Mouse (Mus musculus): ENCODE measurements around the gene Pcid2. TPM values are rescaled to one million over a fixed set of nuclear protein-coding genes. Genes with fewer than 3 reads are reported as not detected.
"Not testable (repeated sequence)": the region's sequence is repeated elsewhere in the genome, so short reads cannot be mapped to it uniquely, and the experiment has no call there.

Gene Pcid2
- polyA plus RNA-seq (2015; fragmentation: Nextera tagmentation; extraction: Ambion mirVana): 49.8 and 52.5 TPM in 2 replicates

- WGBS: under 1% methylated on average over 59 of the region's 87 CpGs
- H3K4me1 ChIP-seq: peaks cover 33% of the 10 kb centered on the region
Observed at GRCm38 (mm10) chr8:13105087-13105881, at the start of gene Pcid2, which contains the start of gene Cul4a. Gene Pcid2, minus strand, starts transcription at chr8:13105459. Gene Cul4a, plus strand, starts transcription at chr8:13105621.

GRCm38 (mm10) chr8:13154099-13154498, 48.8 kb upstream of the Pcid2 start:
- no peak overlapping the region for H3K27ac ChIP-seq
- no peak for ATAC-seq
- H3K9ac ChIP-seq: no peak overlapping the region
- H3K4me3 ChIP-seq: no peak overlapping the region
- H3K4me1 ChIP-seq: peaks cover 4% of the 10 kb centered on the region
- WGBS: 86% methylated on average over 9 of the region's 9 CpGs
- no peaks in the 10 kb centered on the region for H3K9me3 ChIP-seq (replicated peaks)
- H3K4me2 ChIP-seq: no peak overlapping the region
- no peaks in the 10 kb centered on the region for H3K27me3 ChIP-seq
- H3K36me3 ChIP-seq (ENCODE audit: poor library complexity, severe bottlenecking): peaks cover 24% of the 10 kb centered on the region

More at GRCm38 (mm10) chr8:13105087-13105881, at the start of gene Pcid2, which contains the start of gene Cul4a:
- Histone ChIP-seq H3K4me2 (peak within 1 kb of the TSS; percentile 96), H3K27me3 (no peaks in the 10 kb centered on the region), H3K36me3 (ENCODE audit: poor library complexity, severe bottlenecking) (peaks cover 16% of the 10 kb centered on the region; the same call in 1 of the 2 replicates), H3K27ac (peak within 1 kb of the TSS; percentile 94), H3K9ac (peak within 1 kb of the TSS; percentile 95), H3K4me3 (peak within 1 kb of the TSS; percentile 94), H3K9me3 (replicated peaks) (no peaks in the 10 kb centered on the region)
- ATAC-seq: peak; percentile 96

GRCm38 (mm10) chr8:13150929-13151328, 45.7 kb upstream of the Pcid2 start:
- Histone ChIP-seq H3K27me3 (no peaks in the 10 kb centered on the region), H3K4me2 (no peak overlapping the region), H3K36me3 (ENCODE audit: poor library complexity, severe bottlenecking) (peaks cover 52% of the 10 kb centered on the region), H3K4me3 (no peak overlapping the region), H3K27ac (no peak overlapping the region), H3K4me1 (no peaks in the 10 kb centered on the region), H3K9ac (no peak overlapping the region), H3K9me3 (replicated peaks) (no peaks in the 10 kb centered on the region)
- no peak for ATAC-seq
- WGBS: 78% methylated on average over 2 of the region's 2 CpGs

GRCm38 (mm10) chr8:13149866-13150265, 44.6 kb upstream of the Pcid2 start:
- Histone ChIP-seq H3K9ac (no peak overlapping the region), H3K9me3 (replicated peaks) (no peaks in the 10 kb centered on the region), H3K4me3 (no peak overlapping the region), H3K4me1 (no peaks in the 10 kb centered on the region), H3K27ac (no peak overlapping the region), H3K36me3 (ENCODE audit: poor library complexity, severe bottlenecking) (peaks cover 63% of the 10 kb centered on the region), H3K27me3 (no peaks in the 10 kb centered on the region), H3K4me2 (no peak overlapping the region)
- no peak for ATAC-seq
- 72% methylated on average over 5 of the region's 5 CpGs for WGBS

GRCm38 (mm10) chr8:13149287-13149686, 44.0 kb upstream of the Pcid2 start:
- Histone ChIP-seq H3K27me3 (no peaks in the 10 kb centered on the region), H3K9ac (no peak overlapping the region), H3K9me3 (replicated peaks) (no peaks in the 10 kb centered on the region), H3K36me3 (ENCODE audit: poor library complexity, severe bottlenecking) (peaks cover 67% of the 10 kb centered on the region), H3K27ac (no peak overlapping the region), H3K4me3 (no peak overlapping the region), H3K4me1 (no peaks in the 10 kb centered on the region), H3K4me2 (no peak overlapping the region)
- ATAC-seq: no peak
- 96% methylated on average over 2 of the region's 2 CpGs for WGBS

GRCm38 (mm10) chr8:13148476-13148875, 43.2 kb upstream of the Pcid2 start:
- H3K4me1 ChIP-seq: no peaks in the 10 kb centered on the region
- no peaks in the 10 kb centered on the region for H3K9me3 ChIP-seq (replicated peaks)
- H3K4me2 ChIP-seq: no peak overlapping the region
- H3K27me3 ChIP-seq: no peaks in the 10 kb centered on the region
- H3K9ac ChIP-seq: no peak overlapping the region
- H3K4me3 ChIP-seq: no peak overlapping the region
- peaks cover 68% of the 10 kb centered on the region for H3K36me3 ChIP-seq (ENCODE audit: poor library complexity, severe bottlenecking)
- H3K27ac ChIP-seq: no peak overlapping the region
- 90% methylated on average over 2 of the region's 2 CpGs for WGBS
- ATAC-seq: no peak

- WGBS: 93% methylated on average over 5 of the region's 5 CpGs
- H3K4me1 ChIP-seq: no peaks in the 10 kb centered on the region
- ATAC-seq: no peak
- H3K36me3 ChIP-seq (ENCODE audit: poor library complexity, severe bottlenecking): peaks cover 98% of the 10 kb centered on the region
- no peaks in the 10 kb centered on the region for H3K9me3 ChIP-seq (replicated peaks)
- H3K4me2 ChIP-seq: no peak overlapping the region
- no peak overlapping the region for H3K9ac ChIP-seq
- H3K27me3 ChIP-seq: no peaks in the 10 kb centered on the region
- H3K27ac ChIP-seq: no peak overlapping the region
- no peak overlapping the region for H3K4me3 ChIP-seq
Observed at GRCm38 (mm10) chr8:13141681-13142080, 36.4 kb upstream of the Pcid2 start.

GRCm38 (mm10) chr8:13139641-13140182, 34.5 kb upstream of the Pcid2 start:
- no peak overlapping the region for H3K4me2 ChIP-seq
- no peaks in the 10 kb centered on the region for H3K9me3 ChIP-seq (replicated peaks)
- H3K36me3 ChIP-seq (ENCODE audit: poor library complexity, severe bottlenecking): peaks cover 98% of the 10 kb centered on the region
- no peak overlapping the region for H3K9ac ChIP-seq
- no peak overlapping the region for H3K27ac ChIP-seq
- H3K4me1 ChIP-seq: no peaks in the 10 kb centered on the region
- ATAC-seq: no peak
- H3K27me3 ChIP-seq: no peaks in the 10 kb centered on the region
- 92% methylated on average over 6 of the region's 6 CpGs for WGBS
- no peak overlapping the region for H3K4me3 ChIP-seq

- not testable (repeated sequence) for H3K4me2 ChIP-seq; H3K9ac ChIP-seq; H3K27ac ChIP-seq; H3K4me3 ChIP-seq; H3K9me3 ChIP-seq (replicated peaks); H3K27me3 ChIP-seq; H3K4me1 ChIP-seq; ATAC-seq
- peaks cover 87% of the 10 kb centered on the region for H3K36me3 ChIP-seq (ENCODE audit: poor library complexity, severe bottlenecking)
- 67% methylated on average over 9 of the region's 9 CpGs for WGBS
Observed at GRCm38 (mm10) chr8:13132220-13132619, 27.0 kb upstream of the Pcid2 start.

- H3K9ac ChIP-seq: no peak overlapping the region
- no peak overlapping the region for H3K4me2 ChIP-seq
- no peaks in the 10 kb centered on the region for H3K4me1 ChIP-seq
- no peaks in the 10 kb centered on the region for H3K27me3 ChIP-seq
- H3K4me3 ChIP-seq: no peak overlapping the region
- H3K36me3 ChIP-seq (ENCODE audit: poor library complexity, severe bottlenecking): peaks cover 81% of the 10 kb centered on the region
- no peak for ATAC-seq
- 94% methylated on average over 8 of the region's 8 CpGs for WGBS
- H3K27ac ChIP-seq: no peak overlapping the region
- H3K9me3 ChIP-seq (replicated peaks): no peaks in the 10 kb centered on the region
Observed at GRCm38 (mm10) chr8:13124897-13125296, 19.6 kb upstream of the Pcid2 start.

GRCm38 (mm10) chr8:13122887-13123421, 17.7 kb upstream of the Pcid2 start:
- H3K4me2 ChIP-seq: no peak overlapping the region
- 95% methylated on average over 7 of the region's 7 CpGs for WGBS
- no peak overlapping the region for H3K4me3 ChIP-seq
- no peaks in the 10 kb centered on the region for H3K9me3 ChIP-seq (replicated peaks)
- H3K27me3 ChIP-seq: no peaks in the 10 kb centered on the region
- H3K36me3 ChIP-seq (ENCODE audit: poor library complexity, severe bottlenecking): peaks cover 80% of the 10 kb centered on the region
- H3K9ac ChIP-seq: no peak overlapping the region
- no peak overlapping the region for H3K27ac ChIP-seq
- no peak for ATAC-seq
- H3K4me1 ChIP-seq: no peaks in the 10 kb centered on the region

GRCm38 (mm10) chr8:13120882-13121665, 15.8 kb upstream of the Pcid2 start:
- Histone ChIP-seq H3K4me3 (no peak overlapping the region), H3K9me3 (replicated peaks) (no peaks in the 10 kb centered on the region), H3K27me3 (no peaks in the 10 kb centered on the region), H3K9ac (no peak overlapping the region), H3K4me1 (no peaks in the 10 kb centered on the region), H3K4me2 (no peak overlapping the region), H3K36me3 (ENCODE audit: poor library complexity, severe bottlenecking) (peaks cover 67% of the 10 kb centered on the region), H3K27ac (no peak overlapping the region)
- WGBS: 91% methylated on average over 7 of the region's 7 CpGs
- no peak for ATAC-seq
